Mouse (Mus musculus) small intestine, adult 10 weeks (tissue): ENCODE results near the gene Bak1. TPM values are rescaled to one million over a fixed set of nuclear protein-coding genes. Genes with fewer than 3 reads are reported as not detected.

Experiments
- polyA plus RNA-seq: library from polyadenylated mRNA; stranded (reverse); fragments of 350-450 nt; fragmentation: Illumina TruSeq; extraction: RNeasy Lipid Tissue Mini Kit (QIAGEN cat#74804); gene quantifications from one replicate; pipeline ENCODE4 v1.2.3, GENCODE M21; 2014; ENCODE audit warnings: low replicate concordance

The Bak1 gene
- 2.3 TPM for polyA plus RNA-seq

DNA sequence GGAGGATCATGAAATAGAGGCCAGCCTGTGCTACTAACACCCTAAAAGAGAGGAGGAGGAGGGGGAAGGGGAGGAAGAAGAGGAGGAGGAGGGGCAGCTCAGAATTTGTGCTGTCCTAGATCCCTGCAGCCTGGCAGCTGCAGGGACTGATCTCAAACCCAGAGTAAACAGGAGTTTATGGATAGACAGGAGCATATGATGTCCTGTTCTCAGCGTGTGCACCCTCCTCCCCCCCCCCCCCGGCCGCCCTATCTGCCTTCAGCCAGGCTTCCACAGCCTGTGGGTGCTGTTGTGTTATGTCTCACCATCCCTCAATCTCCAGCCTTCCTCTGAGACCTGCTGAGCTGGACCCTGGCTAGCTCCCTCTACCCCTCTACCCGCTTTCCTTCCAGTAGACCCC, at the start of gene Bak1:
TSS of gene Bak1 (minus strand) at position 101 of the 400 bp plus-strand sequence.

GRCm38 (mm10) chr17:27056812-27057516, 28.2 kb upstream of the Bak1 start, which contains the start of gene Itpr3:
Gene Itpr3 (plus strand): TSS chr17:27057304.

DNA sequence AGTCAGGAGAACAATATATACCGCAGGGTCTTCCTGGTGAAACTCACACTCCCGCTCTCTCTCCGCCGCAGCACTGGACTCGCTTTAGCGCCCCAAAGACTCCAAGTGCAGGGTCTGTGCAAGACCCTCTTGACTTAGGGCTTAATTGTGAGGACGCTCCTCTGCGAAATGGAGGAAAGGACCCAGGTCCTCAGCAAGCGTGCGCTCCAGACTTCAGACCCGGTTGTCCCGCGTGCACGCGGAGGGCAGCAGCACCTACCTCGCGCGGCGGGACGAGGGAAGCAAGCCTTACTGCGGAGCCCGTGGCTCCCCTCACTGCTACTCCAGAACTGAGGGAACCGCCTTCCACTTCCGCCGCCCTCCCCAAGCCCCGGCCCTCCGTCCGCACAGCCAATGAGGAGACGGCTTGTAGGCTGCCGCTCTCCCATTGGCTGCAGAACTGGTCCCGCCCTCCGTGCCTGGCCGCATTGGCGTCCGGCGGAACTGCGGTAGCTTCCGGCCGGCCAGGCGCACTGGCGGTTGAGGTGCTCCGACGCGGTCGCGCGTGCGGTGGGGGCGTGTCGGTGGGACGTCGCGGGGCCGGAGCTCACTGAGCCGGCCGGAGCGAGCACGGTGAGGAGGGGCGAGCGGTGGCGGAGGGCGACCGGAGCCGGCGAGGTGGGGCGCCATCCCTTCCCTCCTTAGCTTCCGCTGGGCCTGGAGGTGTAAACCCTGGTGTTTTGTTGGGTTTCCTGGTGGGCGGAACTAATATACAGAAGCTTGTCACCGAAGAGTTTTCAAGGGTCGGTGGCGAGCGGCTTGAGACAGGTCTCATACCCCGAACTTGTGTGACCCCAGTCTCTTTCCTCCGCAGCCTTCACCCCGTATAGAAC, 55.9 kb downstream of the Bak1 start, which contains the start of gene Zbtb9:
TSS of gene Zbtb9 (plus strand) at position 465 of the 872 bp plus-strand sequence.

Other genes with a start within 250 kb of the Bak1 start
- gene Bnip1, start 247.9 kb downstream of the Bak1 start, polyA plus RNA-seq, result 17.1 TPM
- not detected for gene Nkx2-5, start 184.0 kb downstream of the Bak1 start, polyA plus RNA-seq
- gene Kifc5b, start 111.9 kb downstream of the Bak1 start, polyA plus RNA-seq, result not detected
- gene Phf1, start 96.0 kb downstream of the Bak1 start, polyA plus RNA-seq, result 1.7 TPM
- 11.6 TPM for gene Cuta, start 89.4 kb downstream of the Bak1 start, polyA plus RNA-seq
- gene Syngap1, start 87.8 kb downstream of the Bak1 start, polyA plus RNA-seq, result 0.33 TPM
- gene Zbtb9, start 55.8 kb downstream of the Bak1 start, polyA plus RNA-seq, result 11.7 TPM
- 1.2 TPM for gene Itpr3, start 28.3 kb upstream of the Bak1 start, polyA plus RNA-seq
- gene Uqcc2, start 104.9 kb upstream of the Bak1 start, polyA plus RNA-seq, result 2.1 TPM
- not detected for gene Ip6k3, start 138.8 kb upstream of the Bak1 start, polyA plus RNA-seq
- 0.59 TPM for gene Lemd2, start 175.5 kb upstream of the Bak1 start, polyA plus RNA-seq